In the genomic region with DNA sequence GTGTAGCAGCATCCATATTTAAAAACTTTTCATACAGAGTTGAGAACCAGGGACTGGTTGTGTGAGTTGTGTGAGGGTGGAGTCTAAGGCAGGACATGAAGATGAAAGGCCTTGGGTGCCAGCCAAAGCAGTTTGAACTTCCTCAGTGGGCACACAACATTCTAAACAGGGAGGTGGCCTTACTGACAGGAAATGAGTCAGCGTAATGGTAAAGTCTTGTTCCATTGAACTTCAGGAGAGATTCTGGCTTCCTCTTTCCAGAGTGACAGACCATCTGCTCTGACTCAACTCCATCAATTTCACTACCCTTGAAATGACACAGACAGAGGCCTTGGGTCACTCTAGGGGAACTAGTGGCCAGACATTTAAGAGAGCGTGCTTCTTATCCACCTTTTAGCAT, we compare ENCODE assay signal across 9 mouse cellular contexts.
DNase-seq lines count a peak whose midpoint lies in the region; ATAC-seq lines count a peak whose summit lies in the region.
"Had no signal": no experiment of that assay in that cellular context is flagged by ENCODE, and none has a peak within 500 bp of the region (broad histone marks: within the 10 kb centered on the region; RNA-seq: fewer than 3 reads in every experiment).

No protein-coding gene starts in this region.

- no peaks in the 10 kb centered on the region for H3K36me3 ChIP-seq in heart, embryonic 10.5 days
- H3K36me3 ChIP-seq in limb, embryonic 12.5 days: no peaks in the 10 kb centered on the region

- H3K27ac ChIP-seq in heart, embryonic 10.5 days: no peak overlapping the region
- H3K27ac ChIP-seq in limb, embryonic 12.5 days: peak overlapping the region; percentile 86; the same call in 1 of the 2 replicates

- 60% methylated on average over 2 of the region's 2 CpGs for WGBS in heart, embryonic 10.5 days
- 79% methylated on average over 2 of the region's 2 CpGs for WGBS in limb, embryonic 12.5 days

- no peaks in the 10 kb centered on the region for H3K9me3 ChIP-seq in heart, embryonic 10.5 days
- no peaks in the 10 kb centered on the region for H3K9me3 ChIP-seq in limb, embryonic 12.5 days

- peaks cover 6% of the 10 kb centered on the region; the same call in 1 of the 2 replicates for H3K27me3 ChIP-seq in heart, embryonic 10.5 days (ENCODE audit: insufficient read depth, poor library complexity, severe bottlenecking)
- no peaks in the 10 kb centered on the region for H3K27me3 ChIP-seq in limb, embryonic 12.5 days
- H3K27me3 ChIP-seq: Patski had no signal

- peaks cover 9% of the 10 kb centered on the region for H3K4me1 ChIP-seq in heart, embryonic 10.5 days
- H3K4me1 ChIP-seq in limb, embryonic 12.5 days (replicated peaks): peaks cover 27% of the 10 kb centered on the region

- H3K4me3 ChIP-seq in heart, embryonic 10.5 days: no peak overlapping the region
- no peak overlapping the region for H3K4me3 ChIP-seq in limb, embryonic 12.5 days (replicated peaks)

- peak; percentile 97 for DNase-seq in heart, adult 11 months
- no peak for DNase-seq in heart, embryonic 10.5 days (ENCODE audit: low spot score)
- peak; percentile 3 to 8 for DNase-seq in B cell, adult 2 months
- DNase-seq in c-Kit-positive CD71-positive TER-119-positive erythroid progenitor cells, embryonic 14.5 days (ENCODE audit: low spot score): peak; percentile 0
- DNase-seq in skeletal muscle tissue, adult 2 months (ENCODE audit: low read depth, low spot score): peak; percentile 57
- no peak for DNase-seq in cerebellum, postnatal 4 days (ENCODE audit: low spot score in 2 of 2)
- no peak for DNase-seq in embryo, embryonic 10 days (ENCODE audit: low spot score)

- H3K4me2 ChIP-seq in limb, embryonic 12.5 days: no peak overlapping the region

- no peak for ATAC-seq in limb, embryonic 12.5 days (ENCODE audit: insufficient number of reproducible peaks, insufficient read depth, low FRiP score, low TSS enrichment, low read depth)
- ATAC-seq: Patski had no signal

- H3K9ac ChIP-seq in limb, embryonic 12.5 days (replicated peaks): no peak overlapping the region

Comparison
In these comparisons a context has a peak if more than half of its experiments do, and no peak if none do; other contexts are left out.
1. DNase-seq: peak in heart, adult 11 months (single experiment), B cell, adult 2 months (2 of 2), c-Kit-positive CD71-positive TER-119-positive erythroid progenitor cells, embryonic 14.5 days (single experiment) and skeletal muscle tissue, adult 2 months (single experiment); none in heart, embryonic 10.5 days (single experiment), cerebellum, postnatal 4 days (0 of 2) and embryo, embryonic 10 days (single experiment).